Mouse (Mus musculus): ENCODE results near the gene Gas1. TPM values are rescaled to one million over a fixed set of nuclear protein-coding genes. Genes with fewer than 3 reads are reported as not detected.

The Gas1 gene
- 42.1 and 50.7 TPM in 2 replicates for polyA plus RNA-seq (2014; fragmentation: Nextera tagmentation; extraction: Ambion mirVana)

- Histone ChIP-seq H3K36me3 (ENCODE audit: control insufficient read depth, insufficient read depth, low read length) (no peaks in the 10 kb centered on the region), H3K9ac (ENCODE audit: low read length) (peak within 1 kb of the TSS; percentile 87), H3K9me3 (ENCODE audit: control insufficient read depth, low read length) (no peaks in the 10 kb centered on the region), H3K4me1 (ENCODE audit: control insufficient read depth in 2 of 2, insufficient read depth in 2 of 2, low read length in 2 of 2) (peaks cover 2 to 20% of the 10 kb centered on the region in 2 experiments; a peak in 3 of 4 replicates), H3K27ac (replicated peaks in 1 of 2; ENCODE audit: control insufficient read depth in 1 of 2, insufficient read depth in 1 of 2, low read depth in 2 of 2, low read length in 2 of 2) (peak within 1 kb of the TSS; percentile 93 to 94), H3K4me3 (ENCODE audit: control insufficient read depth in 1 of 2, insufficient read depth in 1 of 2, low read depth in 1 of 2, low read length in 2 of 2) (peak within 1 kb of the TSS; percentile 66 to 90), H3K4me2 (ENCODE audit: low read length) (peak within 1 kb of the TSS; percentile 88), H3K27me3 (ENCODE audit: control insufficient read depth, insufficient read depth, low read length) (no peaks in the 10 kb centered on the region)
- peak; percentile 90 for ATAC-seq (ENCODE audit: insufficient number of reproducible peaks, insufficient read depth, low FRiP score, low read depth)
- WGBS: under 1% methylated on average over 56 of the region's 59 CpGs
These were observed at the start of gene Gas1 for GRCm38 (mm10) chr13:60177106-60177796. Gene Gas1 (minus strand): TSS chr13:60177365.

GRCm38 (mm10) chr13:60226251-60226836 lies 49.2 kb upstream of the Gas1 start:
- peak overlapping the region; percentile 8 to 83; a peak in 3 of 4 replicates for H3K27ac ChIP-seq (replicated peaks in 1 of 2; ENCODE audit: control insufficient read depth in 1 of 2, insufficient read depth in 1 of 2, low read depth in 2 of 2, low read length in 2 of 2)
- no peaks in the 10 kb centered on the region for H3K36me3 ChIP-seq (ENCODE audit: control insufficient read depth, insufficient read depth, low read length)
- no peak overlapping the region for H3K9ac ChIP-seq (ENCODE audit: low read length)
- H3K4me1 ChIP-seq (ENCODE audit: control insufficient read depth in 2 of 2, insufficient read depth in 2 of 2, low read length in 2 of 2): peaks cover 6 to 10% of the 10 kb centered on the region in 2 experiments; a peak in 3 of 4 replicates
- WGBS: 28% methylated on average over 9 of the region's 9 CpGs
- H3K27me3 ChIP-seq (ENCODE audit: control insufficient read depth, insufficient read depth, low read length): no peaks in the 10 kb centered on the region
- peak overlapping the region; percentile 27 for H3K4me2 ChIP-seq (ENCODE audit: low read length)
- no peak overlapping the region for H3K4me3 ChIP-seq (ENCODE audit: control insufficient read depth in 1 of 2, insufficient read depth in 1 of 2, low read depth in 1 of 2, low read length in 2 of 2)
- peak; percentile 46; the same call in 1 of the 2 replicates for ATAC-seq (ENCODE audit: insufficient number of reproducible peaks, insufficient read depth, low FRiP score, low read depth)
- no peaks in the 10 kb centered on the region for H3K9me3 ChIP-seq (ENCODE audit: control insufficient read depth, low read length)

DNA sequence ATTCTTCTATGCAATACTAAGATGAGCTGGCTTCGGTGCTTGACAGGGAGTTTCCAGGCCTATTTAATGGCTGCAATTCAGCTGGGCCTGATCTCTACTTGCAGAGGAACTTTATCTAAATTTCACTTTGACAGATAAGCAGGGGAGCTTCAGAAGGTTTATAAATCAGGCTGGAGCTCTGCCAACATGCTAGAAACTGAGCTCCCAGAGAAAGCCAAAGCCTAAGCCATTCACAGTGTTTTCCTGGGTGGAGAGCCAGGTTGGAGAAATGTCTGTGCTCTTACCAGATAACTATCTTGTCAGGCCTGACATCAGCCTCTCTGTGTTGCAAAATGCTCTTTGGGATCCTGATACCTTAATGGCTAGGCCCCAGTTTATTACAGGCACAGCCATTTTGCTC lies 48.6 kb upstream of the Gas1 start:
- Histone ChIP-seq H3K9ac (ENCODE audit: low read length) (no peak overlapping the region), H3K4me1 (ENCODE audit: control insufficient read depth in 2 of 2, insufficient read depth in 2 of 2, low read length in 2 of 2) (peaks cover 6 to 10% of the 10 kb centered on the region in 2 experiments; a peak in 3 of 4 replicates), H3K4me3 (ENCODE audit: control insufficient read depth in 1 of 2, insufficient read depth in 1 of 2, low read depth in 1 of 2, low read length in 2 of 2) (no peak overlapping the region), H3K36me3 (ENCODE audit: control insufficient read depth, insufficient read depth, low read length) (no peaks in the 10 kb centered on the region), H3K27ac (replicated peaks in 1 of 2; ENCODE audit: control insufficient read depth in 1 of 2, insufficient read depth in 1 of 2, low read depth in 2 of 2, low read length in 2 of 2) (peak overlapping the region; percentile 8 to 83), H3K4me2 (ENCODE audit: low read length) (peak overlapping the region; percentile 27), H3K9me3 (ENCODE audit: control insufficient read depth, low read length) (no peaks in the 10 kb centered on the region), H3K27me3 (ENCODE audit: control insufficient read depth, insufficient read depth, low read length) (no peaks in the 10 kb centered on the region)
- 25% methylated on average over 1 of the region's 1 CpGs for WGBS
- ATAC-seq (ENCODE audit: insufficient number of reproducible peaks, insufficient read depth, low FRiP score, low read depth): no peak

GRCm38 (mm10) chr13:60225276-60225675 lies 48.1 kb upstream of the Gas1 start:
- Histone ChIP-seq H3K36me3 (ENCODE audit: control insufficient read depth, insufficient read depth, low read length) (no peaks in the 10 kb centered on the region), H3K27me3 (ENCODE audit: control insufficient read depth, insufficient read depth, low read length) (no peaks in the 10 kb centered on the region), H3K9me3 (ENCODE audit: control insufficient read depth, low read length) (no peaks in the 10 kb centered on the region), H3K4me2 (ENCODE audit: low read length) (no peak overlapping the region), H3K4me3 (ENCODE audit: control insufficient read depth in 1 of 2, insufficient read depth in 1 of 2, low read depth in 1 of 2, low read length in 2 of 2) (no peak overlapping the region), H3K9ac (ENCODE audit: low read length) (no peak overlapping the region), H3K27ac (replicated peaks in 1 of 2; ENCODE audit: control insufficient read depth in 1 of 2, insufficient read depth in 1 of 2, low read depth in 2 of 2, low read length in 2 of 2) (no peak overlapping the region), H3K4me1 (ENCODE audit: control insufficient read depth in 2 of 2, insufficient read depth in 2 of 2, low read length in 2 of 2) (peaks cover 6 to 10% of the 10 kb centered on the region in 2 experiments; a peak in 3 of 4 replicates)
- no peak for ATAC-seq (ENCODE audit: insufficient number of reproducible peaks, insufficient read depth, low FRiP score, low read depth)
- 84% methylated on average over 5 of the region's 5 CpGs for WGBS

DNA sequence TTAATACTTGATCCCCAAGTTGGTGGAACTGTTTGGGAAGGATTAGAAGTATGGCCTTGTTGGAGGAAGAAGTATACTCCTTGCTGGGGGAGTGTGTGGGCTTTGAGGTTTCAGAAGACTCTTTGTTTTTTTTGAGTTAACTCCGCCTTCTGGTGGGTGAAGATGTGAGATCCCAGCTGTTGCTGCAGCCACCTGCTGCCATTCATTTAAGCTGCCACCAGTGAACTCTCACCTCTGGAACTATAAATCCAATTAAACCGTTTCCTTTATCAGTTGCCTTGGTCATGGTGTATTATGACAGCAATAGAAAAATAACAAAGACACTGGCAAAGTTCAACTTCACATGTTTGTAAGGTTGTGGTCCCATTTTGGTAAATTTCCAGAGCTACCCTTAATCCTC lies 46.6 kb upstream of the Gas1 start:
- ATAC-seq (ENCODE audit: insufficient number of reproducible peaks, insufficient read depth, low FRiP score, low read depth): no peak
- WGBS: 63% methylated on average over 2 of the region's 2 CpGs

GRCm38 (mm10) chr13:60222336-60222735 lies 45.2 kb upstream of the Gas1 start:
- Histone ChIP-seq H3K36me3 (ENCODE audit: control insufficient read depth, insufficient read depth, low read length) (no peaks in the 10 kb centered on the region), H3K9me3 (ENCODE audit: control insufficient read depth, low read length) (no peaks in the 10 kb centered on the region), H3K4me3 (ENCODE audit: control insufficient read depth in 1 of 2, insufficient read depth in 1 of 2, low read depth in 1 of 2, low read length in 2 of 2) (no peak overlapping the region), H3K4me2 (ENCODE audit: low read length) (no peak overlapping the region), H3K27ac (replicated peaks in 1 of 2; ENCODE audit: control insufficient read depth in 1 of 2, insufficient read depth in 1 of 2, low read depth in 2 of 2, low read length in 2 of 2) (no peak overlapping the region), H3K4me1 (ENCODE audit: control insufficient read depth in 2 of 2, insufficient read depth in 2 of 2, low read length in 2 of 2) (peaks cover 6 to 10% of the 10 kb centered on the region in 2 experiments; a peak in 3 of 4 replicates), H3K27me3 (ENCODE audit: control insufficient read depth, insufficient read depth, low read length) (no peaks in the 10 kb centered on the region), H3K9ac (ENCODE audit: low read length) (no peak overlapping the region)
- ATAC-seq (ENCODE audit: insufficient number of reproducible peaks, insufficient read depth, low FRiP score, low read depth): no peak
- 77% methylated on average over 11 of the region's 11 CpGs for WGBS

More for the DNA sequence above, 46.6 kb upstream of the Gas1 start:
- H3K4me2 ChIP-seq (ENCODE audit: low read length): no peak overlapping the region
- H3K4me3 ChIP-seq (ENCODE audit: control insufficient read depth in 1 of 2, insufficient read depth in 1 of 2, low read depth in 1 of 2, low read length in 2 of 2): no peak overlapping the region
- peaks cover 6 to 10% of the 10 kb centered on the region in 2 experiments; a peak in 3 of 4 replicates for H3K4me1 ChIP-seq (ENCODE audit: control insufficient read depth in 2 of 2, insufficient read depth in 2 of 2, low read length in 2 of 2)
- no peaks in the 10 kb centered on the region for H3K9me3 ChIP-seq (ENCODE audit: control insufficient read depth, low read length)
- no peaks in the 10 kb centered on the region for H3K36me3 ChIP-seq (ENCODE audit: control insufficient read depth, insufficient read depth, low read length)
- H3K27me3 ChIP-seq (ENCODE audit: control insufficient read depth, insufficient read depth, low read length): no peaks in the 10 kb centered on the region
- H3K9ac ChIP-seq (ENCODE audit: low read length): no peak overlapping the region
- H3K27ac ChIP-seq (replicated peaks in 1 of 2; ENCODE audit: control insufficient read depth in 1 of 2, insufficient read depth in 1 of 2, low read depth in 2 of 2, low read length in 2 of 2): no peak overlapping the region

DNA sequence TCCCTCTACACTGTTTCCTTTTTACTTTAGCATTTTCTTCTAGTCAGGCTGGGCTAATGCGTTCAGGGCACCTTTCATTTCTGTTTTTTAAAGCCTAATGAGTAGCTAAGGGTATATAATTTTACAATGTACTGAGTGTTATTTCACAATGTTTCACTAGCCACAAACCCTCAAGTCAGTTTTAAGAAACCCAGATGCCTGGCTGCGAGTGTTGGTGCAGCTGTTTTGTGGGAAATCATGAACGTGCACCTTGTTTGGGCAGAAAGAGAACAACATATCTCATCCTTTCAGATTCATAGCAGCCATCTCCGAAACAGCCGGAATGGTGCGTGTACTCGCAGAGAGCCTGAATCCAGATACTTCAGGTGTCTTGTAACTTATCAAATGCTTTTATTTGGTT lies 36.7 kb upstream of the Gas1 start:
- 81% methylated on average over 7 of the region's 7 CpGs for WGBS
- no peak overlapping the region for H3K27ac ChIP-seq (replicated peaks in 1 of 2; ENCODE audit: control insufficient read depth in 1 of 2, insufficient read depth in 1 of 2, low read depth in 2 of 2, low read length in 2 of 2)
- no peak overlapping the region for H3K9ac ChIP-seq (ENCODE audit: low read length)
- H3K4me1 ChIP-seq (ENCODE audit: control insufficient read depth in 2 of 2, insufficient read depth in 2 of 2, low read length in 2 of 2): no peaks in the 10 kb centered on the region
- no peak overlapping the region for H3K4me2 ChIP-seq (ENCODE audit: low read length)
- peaks cover 3% of the 10 kb centered on the region; the same call in 1 of the 2 replicates for H3K9me3 ChIP-seq (ENCODE audit: control insufficient read depth, low read length)
- H3K36me3 ChIP-seq (ENCODE audit: control insufficient read depth, insufficient read depth, low read length): no peaks in the 10 kb centered on the region
- no peaks in the 10 kb centered on the region for H3K27me3 ChIP-seq (ENCODE audit: control insufficient read depth, insufficient read depth, low read length)
- ATAC-seq (ENCODE audit: insufficient number of reproducible peaks, insufficient read depth, low FRiP score, low read depth): no peak
- H3K4me3 ChIP-seq (ENCODE audit: control insufficient read depth in 1 of 2, insufficient read depth in 1 of 2, low read depth in 1 of 2, low read length in 2 of 2): no peak overlapping the region
